8 mouse cellular contexts compared by ENCODE assay signal in the genomic region with DNA sequence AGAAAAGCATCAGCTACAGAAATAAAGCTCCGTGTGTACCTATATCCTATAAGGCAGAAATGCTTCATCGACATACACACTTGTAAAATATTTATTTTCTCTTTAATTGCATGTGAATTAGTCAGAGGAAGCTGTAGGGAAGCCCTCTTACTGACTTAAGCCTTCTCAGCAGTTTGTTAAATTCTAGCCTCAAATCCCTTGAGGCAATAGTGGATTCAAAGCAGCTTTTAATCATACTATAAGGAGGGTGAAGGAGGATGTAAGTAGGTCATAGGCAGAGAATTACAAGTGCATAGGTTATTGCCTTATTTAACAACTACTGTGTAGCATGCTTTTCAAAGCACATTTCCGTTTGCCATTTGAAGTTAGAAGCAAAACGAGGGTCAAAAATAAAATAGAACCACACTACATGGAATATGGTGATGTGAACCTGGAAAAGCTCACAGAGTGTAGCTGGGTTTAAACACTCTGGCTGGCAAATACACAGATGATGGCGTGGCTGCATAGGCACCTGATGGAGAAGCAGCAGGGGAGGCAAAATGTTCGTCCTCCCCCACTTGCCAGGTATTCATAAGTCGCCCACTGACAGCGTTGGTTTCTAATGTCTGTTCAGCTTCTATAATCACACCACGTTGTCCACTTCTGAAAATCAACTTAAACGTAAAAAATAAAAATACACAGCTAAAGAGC.
DNase-seq lines count a peak whose midpoint lies in the region; ATAC-seq and TF ChIP-seq lines count a peak whose summit lies in the region.

No protein-coding gene starts in this region.

- no peaks in the 10 kb centered on the region for H3K36me3 ChIP-seq in kidney, embryonic 15.5 days
- H3K36me3 ChIP-seq in embryonic facial prominence, embryonic 15.5 days: no peaks in the 10 kb centered on the region
- no peaks in the 10 kb centered on the region for H3K36me3 ChIP-seq in hindbrain, postnatal 0 days (ENCODE audit: insufficient read depth, low read length)
- H3K36me3 ChIP-seq in heart, adult 2 months (ENCODE audit: control insufficient read depth, insufficient read depth, low read length): no peaks in the 10 kb centered on the region

- H3K4me2 ChIP-seq in kidney, embryonic 15.5 days: 0 out of 2 replicates have a peak overlapping the region, but pooled peaks have one; percentile 21
- H3K4me2 ChIP-seq in embryonic facial prominence, embryonic 15.5 days (replicated peaks): no peak overlapping the region
- peak overlapping the region; percentile 90 for H3K4me2 ChIP-seq in hindbrain, postnatal 0 days (ENCODE audit: low read depth, low read length)

- intact Hi-C loops in heart, adult 2 months (cut with DNase I): loop anchor here (5.0 kb wide), 2 partner anchors 208 to 368 kb away; no protein-coding TSS in a partner anchor

- WGBS in kidney, embryonic 15.5 days: 50% methylated on average over 10 of the region's 10 CpGs
- 32% methylated on average over 10 of the region's 10 CpGs for WGBS in embryonic facial prominence, embryonic 15.5 days
- 23% methylated on average over 10 of the region's 10 CpGs for WGBS in hindbrain, postnatal 0 days
- 11% methylated on average over 10 of the region's 10 CpGs for WGBS in olfactory bulb, adult 2 months
- 74% methylated on average over 10 of the region's 10 CpGs for WGBS in heart, adult 2 months

- DNase-seq in kidney, postnatal 25 days: no peak
- peak; percentile 55 for DNase-seq in hindbrain, postnatal 0 days (ENCODE audit: low spot score)
- no peak for DNase-seq in adrenal gland, postnatal 25 days
- no peak for DNase-seq in heart, adult 2 months
- no peak for DNase-seq in layer of hippocampus, adult 18-20 months (ENCODE audit: low spot score in 2 of 2)

- no peak overlapping the region for H3K27ac ChIP-seq in kidney, embryonic 15.5 days
- H3K27ac ChIP-seq in embryonic facial prominence, embryonic 15.5 days (replicated peaks): no peak overlapping the region
- H3K27ac ChIP-seq in hindbrain, postnatal 0 days: peak overlapping the region; percentile 49
- H3K27ac ChIP-seq in olfactory bulb, adult 2 months (ENCODE audit: insufficient read depth, low read depth, low read length): peak overlapping the region; percentile 68
- H3K27ac ChIP-seq in heart, adult 2 months: no peak overlapping the region

- ATAC-seq in kidney, embryonic 15.5 days (replicated peaks; ENCODE audit: low FRiP score): no peak
- ATAC-seq in embryonic facial prominence, embryonic 15.5 days (ENCODE audit: insufficient number of reproducible peaks, low FRiP score, low TSS enrichment, low read depth): no peak
- no peak for ATAC-seq in hindbrain, postnatal 0 days

- peaks cover 32% of the 10 kb centered on the region for H3K27me3 ChIP-seq in kidney, embryonic 15.5 days
- no peaks in the 10 kb centered on the region for H3K27me3 ChIP-seq in embryonic facial prominence, embryonic 15.5 days
- H3K27me3 ChIP-seq in hindbrain, postnatal 0 days (ENCODE audit: insufficient read depth, low read length): no peaks in the 10 kb centered on the region
- H3K27me3 ChIP-seq in heart, adult 2 months (ENCODE audit: control insufficient read depth, insufficient read depth, low read length): 0 out of 2 replicates have a peak, but pooled peaks cover 2% of the 10 kb centered on the region

- H3K4me1 ChIP-seq in kidney, embryonic 15.5 days: peaks cover 12% of the 10 kb centered on the region; the same call in 1 of the 2 replicates
- 0 out of 2 replicates have a peak, but pooled peaks cover 9% of the 10 kb centered on the region for H3K4me1 ChIP-seq in embryonic facial prominence, embryonic 15.5 days
- peaks cover 14% of the 10 kb centered on the region for H3K4me1 ChIP-seq in hindbrain, postnatal 0 days (ENCODE audit: insufficient read depth, low read length)
- H3K4me1 ChIP-seq in olfactory bulb, adult 2 months (ENCODE audit: control insufficient read depth, insufficient read depth, low read length): peaks cover 8% of the 10 kb centered on the region
- H3K4me1 ChIP-seq in heart, adult 2 months (ENCODE audit: control insufficient read depth, insufficient read depth, low read length): no peaks in the 10 kb centered on the region

- H3K79me2 ChIP-seq in heart, adult 2 months (replicated peaks; ENCODE audit: control insufficient read depth, insufficient read depth, low read length): 0 out of 2 replicates have a peak, but pooled peaks cover 2% of the 10 kb centered on the region

- H3K9ac ChIP-seq in kidney, embryonic 15.5 days: no peak overlapping the region
- H3K9ac ChIP-seq in embryonic facial prominence, embryonic 15.5 days: no peak overlapping the region
- H3K9ac ChIP-seq in hindbrain, postnatal 0 days (replicated peaks; ENCODE audit: low read length): peak overlapping the region; percentile 38
- H3K9ac ChIP-seq in heart, adult 2 months (ENCODE audit: low read depth, low read length): no peak overlapping the region

- no peak for TF ChIP-seq POLR2A in olfactory bulb, adult 2 months (IDR thresholded peaks at IDR 0.05; ENCODE audit: insufficient read depth, low read depth, low read length)
- no peak for TF ChIP-seq POLR2A in heart, adult 2 months (IDR thresholded peaks at IDR 0.05; ENCODE audit: insufficient read depth, low read depth, low read length)

- no peak for TF ChIP-seq CTCF in hindbrain, postnatal 0 days (IDR thresholded peaks at IDR 0.05; ENCODE audit: low read depth)
- no peak for TF ChIP-seq CTCF in olfactory bulb, adult 2 months (IDR thresholded peaks at IDR 0.05; ENCODE audit: insufficient read depth, low read depth, low read length)
- TF ChIP-seq CTCF in heart, adult 2 months (IDR thresholded peaks at IDR 0.05): no peak

- no peak overlapping the region for H3K4me3 ChIP-seq in kidney, embryonic 15.5 days (replicated peaks)
- peak overlapping the region; percentile 20; the same call in 1 of the 2 replicates for H3K4me3 ChIP-seq in embryonic facial prominence, embryonic 15.5 days (replicated peaks)
- H3K4me3 ChIP-seq in hindbrain, postnatal 0 days (ENCODE audit: low read length): peak overlapping the region; percentile 14
- H3K4me3 ChIP-seq in olfactory bulb, adult 2 months (ENCODE audit: insufficient read depth, low read depth, low read length): peak overlapping the region; percentile 13; the same call in 1 of the 2 replicates
- no peak overlapping the region for H3K4me3 ChIP-seq in heart, adult 2 months

- TF ChIP-seq EP300 in heart, adult 2 months (IDR thresholded peaks at IDR 0.05; ENCODE audit: insufficient read depth, low read depth, low read length): no peak

- no peaks in the 10 kb centered on the region for H3K9me3 ChIP-seq in kidney, embryonic 15.5 days (replicated peaks)
- no peaks in the 10 kb centered on the region for H3K9me3 ChIP-seq in embryonic facial prominence, embryonic 15.5 days (replicated peaks)
- no peaks in the 10 kb centered on the region for H3K9me3 ChIP-seq in hindbrain, postnatal 0 days (ENCODE audit: low read length)

Comparison
In these comparisons a context has a peak if more than half of its experiments do, and no peak if none do; other contexts are left out.
1. H3K27ac ChIP-seq: peak in hindbrain, postnatal 0 days (single experiment) and olfactory bulb, adult 2 months (single experiment); none in kidney, embryonic 15.5 days (single experiment), embryonic facial prominence, embryonic 15.5 days (single experiment) and heart, adult 2 months (single experiment).
2. H3K4me3 ChIP-seq: peak in embryonic facial prominence, embryonic 15.5 days (single experiment), hindbrain, postnatal 0 days (single experiment) and olfactory bulb, adult 2 months (single experiment); none in kidney, embryonic 15.5 days (single experiment) and heart, adult 2 months (single experiment).